Mouse (Mus musculus) ES-E14 (cell line): ENCODE measurements around the gene Ndufa7. TPM values are rescaled to one million over a fixed set of nuclear protein-coding genes. Genes with fewer than 3 reads are reported as not detected.

Experiments used
- DNase-seq: peaks from one replicate; pipeline ENCODE4 v3.0.0-alpha.2; 2013; ENCODE audit warnings: low read depth, low spot score
- H3K27ac ChIP-seq: 2 replicates; pipeline ENCODE4 v1.5.1; 2012; ENCODE audit warnings: low read depth, mild to moderate bottlenecking, low read length, moderate library complexity, mixed read lengths; ENCODE audit not compliant: poor library complexity, insufficient read depth, severe bottlenecking
- H3K36me3 ChIP-seq: 2 replicates; pipeline ENCODE4 v1.6.1; 2012; ENCODE audit warnings: mild to moderate bottlenecking, low read length, moderate library complexity, mixed read lengths; ENCODE audit not compliant: control insufficient read depth, poor library complexity, insufficient read depth, severe bottlenecking
- H3K4me1 ChIP-seq, 2 experiments: fragments of 150-350 bp in 1 of 2; sonication (generic) in 1 of 2; 2 replicates each; pipeline ENCODE4 v1.6.1; 2012; ENCODE audit warnings: low read length in 2 of 2, mild to moderate bottlenecking in 1 of 2, mixed read lengths in 1 of 2; ENCODE audit not compliant: control insufficient read depth in 2 of 2, insufficient read depth in 2 of 2, poor library complexity in 1 of 2
- H3K4me3 ChIP-seq, 2 experiments: fragments of 150-350 bp in 1 of 2; sonication (generic) in 1 of 2; 2 replicates each; pipeline ENCODE4 v1.5.1; 2012; ENCODE audit warnings: low read length in 2 of 2, low read depth in 1 of 2, mild to moderate bottlenecking in 1 of 2, mixed read lengths in 1 of 2; ENCODE audit not compliant: insufficient read depth in 1 of 2, poor library complexity in 1 of 2, severe bottlenecking in 1 of 2
- H3K9ac ChIP-seq: 2 replicates; pipeline ENCODE4 v1.6.1; 2012; ENCODE audit warnings: low read depth, mild to moderate bottlenecking, low read length, mixed read lengths; ENCODE audit not compliant: poor library complexity, insufficient read depth, severe bottlenecking
- H3K9me3 ChIP-seq: fragments of 150-350 bp; sonication (generic); 2 replicates; pipeline ENCODE4 v1.6.1; 2012; ENCODE audit warnings: low read depth, mild to moderate bottlenecking, low read length; ENCODE audit not compliant: control insufficient read depth, insufficient read depth
- CHD2 ChIP-seq: IDR thresholded peaks from 2 replicates; pipeline ENCODE4 v1.6.1; 2014; ENCODE audit warnings: mild to moderate bottlenecking, low read depth, low read length, inconsistent platforms
- HCFC1 ChIP-seq: IDR thresholded peaks from 2 replicates; pipeline ENCODE4 v1.6.1; 2012; ENCODE audit warnings: low read length, inconsistent platforms, borderline replicate concordance; ENCODE audit not compliant: insufficient read depth
- MAFK ChIP-seq: IDR thresholded peaks from 2 replicates; pipeline ENCODE4 v1.6.1; 2014; ENCODE audit warnings: mild to moderate bottlenecking, low read depth, low read length, inconsistent platforms; ENCODE audit not compliant: insufficient read depth
- ZC3H11A ChIP-seq: IDR thresholded peaks from 2 replicates; pipeline ENCODE4 v1.6.1; 2012; ENCODE audit warnings: low read depth, mild to moderate bottlenecking, inconsistent platforms, low read length, borderline replicate concordance
- ZNF384 ChIP-seq: IDR thresholded peaks from 2 replicates; pipeline ENCODE4 v1.6.1; 2012; ENCODE audit warnings: low read depth, low read length, inconsistent platforms
- in situ Hi-C, 2 experiments: fragments of 600-800 bp; cut with MboI; formaldehyde crosslinking; loops; one replicate each; pipeline ENCODE4 v1.15.1; 2025; ENCODE audit warnings: low sequenced_read_pairs in 2 of 2, inconsistent platforms in 1 of 2; ENCODE audit not compliant: unreplicated experiment in 2 of 2
- total RNA-seq: library from RNA; depleted of rRNA; stranded (reverse); fragments of 300-350 nt; gene quantifications from 2 replicates; pipeline ENCODE4 v1.2.3, GENCODE M21; 2012

Ndufa7 gene
- total RNA-seq, 1 experiment = 639 TPM

DNA sequence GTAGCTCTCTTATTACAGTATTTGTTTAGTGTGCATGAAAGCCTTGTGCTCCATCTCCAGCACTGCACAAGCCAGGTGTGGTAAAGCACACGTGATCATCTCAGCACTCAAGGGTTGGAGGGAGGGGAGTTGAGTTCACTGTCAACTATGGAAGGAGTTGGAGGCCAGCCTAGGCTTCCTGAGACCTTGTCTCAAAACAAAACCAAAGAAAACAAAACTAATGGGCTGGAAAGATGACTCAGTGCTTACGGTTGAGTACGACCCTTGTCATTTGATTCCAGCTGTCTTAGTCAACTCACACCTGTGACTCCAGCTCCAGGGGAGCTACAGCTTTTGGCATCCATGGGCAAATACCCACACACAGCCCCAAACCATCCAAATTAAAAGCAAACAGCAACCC, 11.9 kb upstream of the Ndufa7 start:
- in situ Hi-C loops = no loop called here
- Histone ChIP-seq H3K4me3 (no peak overlapping the region), H3K36me3 (no peaks in the 10 kb centered on the region), H3K9ac (no peak overlapping the region), H3K27ac (no peak overlapping the region), H3K9me3 (no peaks in the 10 kb centered on the region), H3K4me1 (peaks cover 12 to 18% of the 10 kb centered on the region in 2 experiments)
- DNase-seq = no peak
- no peak for TF ChIP-seq ZC3H11A
- no peak for TF ChIP-seq CHD2

DNA sequence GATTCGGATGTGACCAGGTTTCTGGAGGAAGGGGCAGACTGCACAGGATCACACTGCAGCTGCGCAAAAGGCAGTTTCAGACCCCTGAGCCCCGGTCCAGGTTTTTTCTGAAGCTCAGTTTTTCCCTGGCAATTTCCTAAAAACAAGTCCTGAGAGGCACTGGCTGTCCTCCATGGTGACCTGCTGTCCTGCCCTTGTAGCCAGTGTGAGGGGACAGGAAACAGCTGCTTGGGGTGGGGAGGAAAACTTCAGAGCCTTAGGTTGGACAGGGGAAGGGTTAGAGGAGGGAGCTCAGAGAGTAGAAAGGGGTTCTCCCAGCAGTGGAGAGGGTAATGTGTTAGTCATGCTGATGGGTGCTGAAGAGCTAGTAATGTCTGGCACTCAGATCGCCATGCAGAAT, 11.4 kb upstream of the Ndufa7 start:
- peaks cover 12 to 18% of the 10 kb centered on the region in 2 experiments for H3K4me1 ChIP-seq
- in situ Hi-C loops = no loop called here
- no peaks in the 10 kb centered on the region for H3K36me3 ChIP-seq
- no peak for DNase-seq
- H3K9me3 ChIP-seq = no peaks in the 10 kb centered on the region
- H3K9ac ChIP-seq = no peak overlapping the region
- no peak overlapping the region for H3K4me3 ChIP-seq
- TF ChIP-seq HCFC1 (no peak), CHD2 (no peak), ZC3H11A (no peak), ZNF384 (no peak), MAFK (no peak)
- H3K27ac ChIP-seq = no peak overlapping the region

DNA sequence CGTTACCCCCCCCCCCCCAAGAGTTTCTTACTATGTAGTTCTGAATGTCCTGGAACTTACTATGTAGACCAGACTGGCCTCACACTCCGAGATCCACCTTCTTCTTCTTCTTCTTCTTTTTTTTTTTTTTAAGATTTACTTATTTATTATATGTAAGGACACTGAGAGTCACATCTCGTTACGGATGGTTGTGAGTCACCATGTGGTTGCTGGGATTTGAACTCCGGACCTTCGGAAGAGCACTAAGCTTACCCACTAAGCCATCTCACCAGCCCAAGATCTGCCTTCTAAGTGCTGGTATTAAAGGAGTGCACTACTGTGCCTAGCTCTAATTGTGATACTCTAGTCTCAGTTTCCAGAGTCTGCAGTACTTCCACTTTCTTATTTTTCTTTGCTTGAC, 9.0 kb upstream of the Ndufa7 start:
- TF ChIP-seq ZC3H11A (no peak), CHD2 (no peak), ZNF384 (no peak), MAFK (no peak), HCFC1 (no peak)
- H3K27ac ChIP-seq = no peak overlapping the region
- in situ Hi-C loops = no loop called here
- H3K9ac ChIP-seq = no peak overlapping the region
- peaks cover 11% of the 10 kb centered on the region for H3K36me3 ChIP-seq
- no peak overlapping the region for H3K4me3 ChIP-seq
- peaks cover 12 to 22% of the 10 kb centered on the region in 2 experiments for H3K4me1 ChIP-seq
- H3K9me3 ChIP-seq = no peaks in the 10 kb centered on the region
- no peak for DNase-seq

DNA sequence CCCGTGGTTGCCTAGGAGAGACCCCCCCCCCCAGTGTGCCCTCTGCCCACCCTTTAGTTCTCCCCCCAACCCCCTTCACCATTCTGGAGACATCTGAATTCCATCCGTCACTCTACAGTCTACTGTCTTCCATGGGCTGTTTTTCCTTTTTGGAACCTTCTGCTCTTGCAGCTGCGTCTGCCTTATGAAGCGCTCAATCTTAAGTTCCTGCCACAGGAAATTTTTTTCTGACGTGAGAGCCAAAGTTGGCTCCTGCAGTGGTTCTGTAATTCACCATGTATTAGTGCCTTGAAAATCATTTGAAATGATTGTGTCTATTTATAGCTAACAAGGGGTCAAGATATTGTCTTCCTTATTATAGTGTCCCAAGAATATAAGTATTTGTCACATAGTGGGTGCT, 7.8 kb upstream of the Ndufa7 start:
- peaks cover 11 to 16% of the 10 kb centered on the region in 2 experiments for H3K4me1 ChIP-seq
- H3K9ac ChIP-seq = peak overlapping the region; percentile 88; the same call in 1 of the 2 replicates
- peaks cover 17% of the 10 kb centered on the region for H3K36me3 ChIP-seq
- TF ChIP-seq MAFK (no peak), ZC3H11A (no peak), HCFC1 (no peak), CHD2 (no peak), ZNF384 (no peak)
- in situ Hi-C loops = no loop called here
- no peak for DNase-seq
- peak overlapping the region; percentile 61 to 77 for H3K4me3 ChIP-seq
- no peaks in the 10 kb centered on the region for H3K9me3 ChIP-seq
- H3K27ac ChIP-seq = no peak overlapping the region

DNA sequence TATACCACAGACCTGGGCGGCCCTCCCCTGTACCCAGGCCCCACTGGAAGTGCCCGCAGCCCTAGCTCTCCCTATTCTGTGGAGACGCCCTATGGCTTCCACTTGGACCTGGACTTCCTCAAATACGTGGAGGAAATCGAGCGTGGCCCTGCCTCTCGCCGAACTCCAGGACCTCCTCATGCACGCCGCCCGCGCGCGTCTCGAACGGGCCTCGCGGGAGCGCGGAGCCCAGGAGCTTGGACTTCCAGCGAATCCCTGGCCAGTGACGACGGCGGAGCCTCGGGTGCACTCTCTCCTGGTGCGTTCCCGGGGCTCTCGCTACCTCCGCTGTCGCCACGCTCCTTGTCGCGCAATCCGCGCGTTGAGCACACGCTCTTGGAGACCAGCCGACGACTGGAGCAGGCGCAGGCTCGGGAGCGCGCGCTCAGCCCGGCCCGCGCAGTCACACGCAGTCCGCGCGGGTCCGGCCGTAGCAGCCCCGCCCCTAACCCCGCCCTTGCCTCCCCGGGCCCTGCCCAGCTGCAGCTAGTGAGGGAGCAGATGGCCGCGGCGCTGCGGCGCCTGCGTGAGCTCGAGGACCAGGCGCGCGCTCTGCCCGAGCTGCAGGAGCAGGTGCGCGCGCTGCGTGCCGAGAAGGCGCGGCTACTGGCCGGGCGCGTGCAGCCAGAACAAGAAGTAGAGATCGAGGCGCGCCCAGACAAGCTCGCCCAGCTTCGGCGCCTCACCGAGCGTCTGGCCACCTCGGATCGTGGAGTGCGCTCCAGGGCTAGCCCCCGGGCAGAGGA, 7.0 kb upstream of the Ndufa7 start:
- DNase-seq = peak; percentile 91
- 0 out of 2 replicates have a peak, but pooled peaks have one; percentile 23 for TF ChIP-seq CHD2
- TF ChIP-seq ZC3H11A = no peak
- no peak for TF ChIP-seq HCFC1
- TF ChIP-seq MAFK = no peak
- TF ChIP-seq ZNF384 = no peak
- H3K4me1 ChIP-seq = peaks cover 5 to 18% of the 10 kb centered on the region in 2 experiments
- H3K27ac ChIP-seq = peak overlapping the region; percentile 79
- peak overlapping the region; percentile 91 for H3K9ac ChIP-seq
- in situ Hi-C loops = no loop called here
- H3K9me3 ChIP-seq = no peaks in the 10 kb centered on the region
- peaks cover 24% of the 10 kb centered on the region for H3K36me3 ChIP-seq
- H3K4me3 ChIP-seq = peak overlapping the region; percentile 61 to 77
